Mouse (Mus musculus) lung, postnatal 36 days (tissue): ENCODE results near the gene H6pd.
A peak's percentile ranks its signal among the peaks of the same experiment; 100 is the strongest.
"Not testable (repeated sequence)": the region's sequence is repeated elsewhere in the genome, so short reads cannot be mapped to it uniquely, and the experiment has no call there.

Source experiments
- DNase-seq: peaks from one replicate; pipeline ENCODE4 v3.0.0; 2022; ENCODE audit warnings: mixed read lengths

Gene H6pd

GRCm38 (mm10) chr4:150008853-150009586, at the start of gene H6pd:
TSS of gene H6pd (minus strand) at chr4:150009023.
- peak; percentile 93 for DNase-seq

- DNase-seq, result no peak
Observed at GRCm38 (mm10) chr4:150057722-150058121, 48.9 kb upstream of the H6pd start.

- no peak for DNase-seq
Observed at GRCm38 (mm10) chr4:150056171-150056570, 47.3 kb upstream of the H6pd start.

GRCm38 (mm10) chr4:150052380-150052779, 43.6 kb upstream of the H6pd start:
- DNase-seq, result no peak

GRCm38 (mm10) chr4:150051514-150051913, 42.7 kb upstream of the H6pd start:
- no peak for DNase-seq

GRCm38 (mm10) chr4:150049564-150050226, 40.9 kb upstream of the H6pd start:
- no peak for DNase-seq

- no peak for DNase-seq
Observed at GRCm38 (mm10) chr4:150049157-150049513, 40.3 kb upstream of the H6pd start.

GRCm38 (mm10) chr4:150048478-150049156, 39.8 kb upstream of the H6pd start:
- no peak for DNase-seq

- peak; percentile 89 for DNase-seq
Observed at GRCm38 (mm10) chr4:150048038-150048437, 39.2 kb upstream of the H6pd start.

- no peak for DNase-seq
Observed at GRCm38 (mm10) chr4:150043591-150043990, 34.8 kb upstream of the H6pd start.

GRCm38 (mm10) chr4:150041346-150042110, 32.7 kb upstream of the H6pd start:
- no peak for DNase-seq

GRCm38 (mm10) chr4:150040856-150041255, 32.0 kb upstream of the H6pd start:
- DNase-seq, result not testable (repeated sequence)

- DNase-seq, result no peak
Observed at GRCm38 (mm10) chr4:150040003-150040581, 31.3 kb upstream of the H6pd start.

GRCm38 (mm10) chr4:150038533-150038932, 29.7 kb upstream of the H6pd start:
- DNase-seq, result no peak

GRCm38 (mm10) chr4:150036094-150036493, 27.3 kb upstream of the H6pd start:
- no peak for DNase-seq

GRCm38 (mm10) chr4:150035280-150035679, 26.5 kb upstream of the H6pd start:
- DNase-seq, result peak; percentile 94

- no peak for DNase-seq
Observed at GRCm38 (mm10) chr4:150033261-150033671, 24.4 kb upstream of the H6pd start.

- DNase-seq, result peak; percentile 40
Observed at GRCm38 (mm10) chr4:150031234-150031890, 22.5 kb upstream of the H6pd start.

- DNase-seq, result no peak
Observed at GRCm38 (mm10) chr4:150030449-150031233, 21.8 kb upstream of the H6pd start.

GRCm38 (mm10) chr4:150029885-150030284, 21.1 kb upstream of the H6pd start:
- no peak for DNase-seq

- DNase-seq, result no peak
Observed at GRCm38 (mm10) chr4:150023518-150023917, 14.7 kb upstream of the H6pd start.
